Mouse (Mus musculus): ENCODE data around the gene 1700010I14Rik. TPM values are rescaled to one million over a fixed set of nuclear protein-coding genes. Genes with fewer than 3 reads are reported as not detected.

Gene 1700010I14Rik
- polyA plus RNA-seq, 1 experiment from 2014 or later, result 2.9 TPM

DNA sequence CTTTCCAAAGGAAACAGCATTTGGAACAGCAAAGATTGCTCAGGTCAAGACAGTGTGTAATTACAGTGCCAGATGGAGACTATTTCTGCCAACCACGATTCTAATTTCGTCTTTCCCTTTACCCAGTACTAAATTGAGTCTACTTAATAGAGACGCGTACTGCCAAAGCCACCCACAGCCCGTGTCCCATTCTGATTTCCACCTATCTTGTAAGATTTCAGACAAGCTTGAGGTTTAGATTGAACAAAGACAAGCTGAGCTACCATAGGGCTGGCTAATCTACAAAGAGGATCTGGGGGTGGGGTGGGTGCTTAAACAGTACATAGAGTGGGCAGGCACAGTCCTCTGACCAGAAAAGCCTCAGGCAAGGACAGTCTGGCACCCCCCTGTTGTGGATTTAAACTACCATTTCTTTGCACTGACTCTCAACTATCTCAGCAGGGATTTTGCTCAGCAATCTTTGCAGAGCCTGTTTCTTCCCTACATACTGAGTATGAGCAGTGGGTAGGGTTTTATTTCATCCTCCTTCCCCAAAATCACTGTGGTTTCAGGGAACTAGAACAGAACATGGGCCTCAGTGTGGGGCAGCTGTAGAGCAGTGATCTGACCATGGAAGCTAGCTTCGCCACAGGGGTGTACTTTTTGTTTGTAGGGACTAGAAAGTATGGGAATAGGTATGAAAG is 44.4 kb downstream of the 1700010I14Rik start:
- WGBS, result 80% methylated on average over 6 of the region's 6 CpGs
- H3K27me3 ChIP-seq (ENCODE audit: control insufficient read depth, insufficient read depth, low read length), result no peaks in the 10 kb centered on the region
- H3K4me2 ChIP-seq (ENCODE audit: low read depth), result no peak overlapping the region
- no peak overlapping the region for H3K4me3 ChIP-seq (ENCODE audit: low read depth, low read length)
- peaks cover 2% of the 10 kb centered on the region; the same call in 1 of the 2 replicates for H3K4me1 ChIP-seq (ENCODE audit: control insufficient read depth, insufficient read depth, low read length)
- ATAC-seq (ENCODE audit: insufficient read depth, low FRiP score, low TSS enrichment) (no peak), DNase-seq (ENCODE audit: low spot score) (no peak)
- no peaks in the 10 kb centered on the region for H3K36me3 ChIP-seq (ENCODE audit: control insufficient read depth, insufficient read depth, low read length)
- no peak overlapping the region for H3K27ac ChIP-seq (ENCODE audit: low read depth, low read length)
- no peak overlapping the region for H3K9ac ChIP-seq (ENCODE audit: low read length)
- H3K9me3 ChIP-seq (ENCODE audit: control insufficient read depth, low read length), result no peaks in the 10 kb centered on the region

DNA sequence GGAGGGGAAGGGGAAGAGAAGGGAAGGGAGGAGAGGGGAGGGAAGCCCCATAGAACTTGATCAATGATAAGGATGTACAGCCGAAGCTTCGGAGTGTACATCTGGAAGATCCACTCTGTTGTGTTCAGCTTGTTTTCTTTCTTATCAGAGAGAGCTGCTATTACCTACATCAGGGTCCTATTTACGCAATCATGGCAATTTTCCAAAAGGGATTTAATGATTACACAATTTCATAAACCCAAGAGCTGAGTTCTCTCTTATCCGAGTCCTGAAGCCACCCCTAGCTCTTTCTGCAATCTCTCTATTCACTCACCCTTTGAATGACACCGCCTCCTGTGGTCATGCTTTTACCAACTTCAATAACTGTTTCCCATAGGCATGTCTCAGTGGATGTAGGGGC is 45.4 kb downstream of the 1700010I14Rik start:
- 80% methylated on average over 5 of the region's 5 CpGs for WGBS
- no peak for DNase-seq (ENCODE audit: low spot score)
- Histone ChIP-seq H3K9me3 (ENCODE audit: control insufficient read depth, low read length) (no peaks in the 10 kb centered on the region), H3K4me3 (ENCODE audit: low read depth, low read length) (no peak overlapping the region), H3K27me3 (ENCODE audit: control insufficient read depth, insufficient read depth, low read length) (no peaks in the 10 kb centered on the region), H3K4me1 (ENCODE audit: control insufficient read depth, insufficient read depth, low read length) (peaks cover 2% of the 10 kb centered on the region; the same call in 1 of the 2 replicates), H3K27ac (ENCODE audit: low read depth, low read length) (no peak overlapping the region), H3K4me2 (ENCODE audit: low read depth) (no peak overlapping the region), H3K36me3 (ENCODE audit: control insufficient read depth, insufficient read depth, low read length) (no peaks in the 10 kb centered on the region), H3K9ac (ENCODE audit: low read length) (no peak overlapping the region)
- no peak for ATAC-seq (ENCODE audit: insufficient read depth, low FRiP score, low TSS enrichment)

DNA sequence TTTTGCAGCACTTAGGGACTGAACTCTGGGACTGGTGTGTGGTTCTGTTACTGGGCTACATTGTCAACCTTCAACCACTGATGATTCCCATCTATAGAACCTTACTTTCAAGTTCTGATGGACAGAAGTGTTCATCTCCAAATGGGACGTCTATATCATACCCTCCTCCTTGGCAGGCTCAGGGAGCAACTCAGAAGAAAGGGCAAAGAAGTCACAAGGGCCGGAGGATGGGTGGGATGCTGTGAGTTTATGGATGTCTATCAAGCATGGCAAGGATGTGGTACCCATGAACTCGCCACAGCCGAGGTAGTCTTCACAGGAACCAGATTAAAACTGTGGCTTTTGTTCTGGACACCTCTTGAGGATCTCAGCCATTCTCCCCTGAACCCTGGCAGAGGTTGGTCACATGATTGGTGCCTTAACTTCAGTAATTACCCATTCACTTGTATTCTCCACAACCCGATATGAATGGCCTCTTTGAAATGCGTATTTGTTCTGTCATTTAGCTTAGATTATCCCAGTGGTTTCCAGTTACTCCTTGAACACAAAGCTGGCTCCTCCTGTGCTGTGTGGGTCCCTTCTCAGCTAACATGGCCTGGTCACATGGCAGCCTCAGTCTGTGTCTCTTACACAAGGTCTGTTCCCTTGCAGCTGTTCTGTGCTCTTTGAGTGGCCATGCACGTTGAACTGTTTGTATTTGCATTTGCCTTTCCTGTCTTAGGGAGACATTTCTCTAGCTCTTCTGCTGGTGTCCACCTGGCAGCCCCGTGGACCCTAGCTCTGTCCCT is 47.6 kb downstream of the 1700010I14Rik start:
- Histone ChIP-seq H3K9ac (ENCODE audit: low read length) (no peak overlapping the region), H3K4me2 (ENCODE audit: low read depth) (no peak overlapping the region), H3K4me1 (ENCODE audit: control insufficient read depth, insufficient read depth, low read length) (peaks cover 2% of the 10 kb centered on the region; the same call in 1 of the 2 replicates), H3K36me3 (ENCODE audit: control insufficient read depth, insufficient read depth, low read length) (no peaks in the 10 kb centered on the region), H3K9me3 (ENCODE audit: control insufficient read depth, low read length) (no peaks in the 10 kb centered on the region), H3K27ac (ENCODE audit: low read depth, low read length) (0 out of 2 replicates have a peak overlapping the region, but pooled peaks have one; percentile 4), H3K4me3 (ENCODE audit: low read depth, low read length) (no peak overlapping the region), H3K27me3 (ENCODE audit: control insufficient read depth, insufficient read depth, low read length) (no peaks in the 10 kb centered on the region)
- 69% methylated on average over 8 of the region's 8 CpGs for WGBS
- ATAC-seq (ENCODE audit: insufficient read depth, low FRiP score, low TSS enrichment), result no peak
- DNase-seq (ENCODE audit: low spot score), result no peak

DNA sequence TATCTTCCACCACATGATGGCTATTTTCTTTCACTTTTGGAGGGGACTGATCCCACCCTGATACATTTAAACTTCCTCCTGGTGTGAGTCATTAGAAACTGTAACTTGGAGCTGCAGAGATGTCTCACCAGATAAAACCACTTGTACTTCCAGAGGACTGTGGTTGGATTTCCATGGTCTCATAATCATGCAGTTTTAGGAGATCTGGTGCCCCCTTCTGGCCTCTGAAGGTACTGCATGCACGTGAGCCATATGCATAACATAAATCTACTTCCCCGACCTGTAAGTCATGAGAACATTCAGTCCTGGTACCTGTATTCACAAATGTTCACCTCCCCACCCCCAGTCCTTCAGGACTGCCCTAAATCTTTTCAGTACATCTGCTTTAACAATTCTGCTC is 54.6 kb downstream of the 1700010I14Rik start:
- no peaks in the 10 kb centered on the region for H3K9me3 ChIP-seq (ENCODE audit: control insufficient read depth, low read length)
- no peaks in the 10 kb centered on the region for H3K27me3 ChIP-seq (ENCODE audit: control insufficient read depth, insufficient read depth, low read length)
- H3K36me3 ChIP-seq (ENCODE audit: control insufficient read depth, insufficient read depth, low read length), result no peaks in the 10 kb centered on the region
- no peak overlapping the region for H3K4me3 ChIP-seq (ENCODE audit: low read depth, low read length)
- no peak overlapping the region for H3K4me2 ChIP-seq (ENCODE audit: low read depth)
- WGBS, result 35% methylated on average over 2 of the region's 2 CpGs
- no peak for ATAC-seq (ENCODE audit: insufficient read depth, low FRiP score, low TSS enrichment)
- peak; percentile 65 for DNase-seq (ENCODE audit: low spot score)
- H3K9ac ChIP-seq (ENCODE audit: low read length), result no peak overlapping the region
- no peak overlapping the region for H3K27ac ChIP-seq (ENCODE audit: low read depth, low read length)
- H3K4me1 ChIP-seq (ENCODE audit: control insufficient read depth, insufficient read depth, low read length), result no peaks in the 10 kb centered on the region

- Histone ChIP-seq H3K9ac (ENCODE audit: low read length) (no peak overlapping the region), H3K4me1 (ENCODE audit: control insufficient read depth, insufficient read depth, low read length) (no peaks in the 10 kb centered on the region), H3K4me2 (ENCODE audit: low read depth) (no peak overlapping the region), H3K27me3 (ENCODE audit: control insufficient read depth, insufficient read depth, low read length) (no peaks in the 10 kb centered on the region), H3K36me3 (ENCODE audit: control insufficient read depth, insufficient read depth, low read length) (no peaks in the 10 kb centered on the region), H3K4me3 (ENCODE audit: low read depth, low read length) (no peak overlapping the region), H3K27ac (ENCODE audit: low read depth, low read length) (no peak overlapping the region), H3K9me3 (ENCODE audit: control insufficient read depth, low read length) (no peaks in the 10 kb centered on the region)
- no peak for DNase-seq (ENCODE audit: low spot score)
- WGBS, result 82% methylated on average over 13 of the region's 13 CpGs
- ATAC-seq (ENCODE audit: insufficient read depth, low FRiP score, low TSS enrichment), result no peak
These were observed 64.4 kb downstream of the 1700010I14Rik start for GRCm38 (mm10) chr17:9052441-9052980.

GRCm38 (mm10) chr17:9059360-9059932 is 71.3 kb downstream of the 1700010I14Rik start:
- WGBS, result 85% methylated on average over 8 of the region's 8 CpGs

More at GRCm38 (mm10) chr17:9059360-9059932, 71.3 kb downstream of the 1700010I14Rik start:
- no peaks in the 10 kb centered on the region for H3K27me3 ChIP-seq (ENCODE audit: control insufficient read depth, insufficient read depth, low read length)
- H3K4me2 ChIP-seq (ENCODE audit: low read depth), result no peak overlapping the region
- H3K36me3 ChIP-seq (ENCODE audit: control insufficient read depth, insufficient read depth, low read length), result no peaks in the 10 kb centered on the region
- no peaks in the 10 kb centered on the region for H3K4me1 ChIP-seq (ENCODE audit: control insufficient read depth, insufficient read depth, low read length)
- no peak overlapping the region for H3K27ac ChIP-seq (ENCODE audit: low read depth, low read length)
- no peak overlapping the region for H3K9ac ChIP-seq (ENCODE audit: low read length)
- ATAC-seq (ENCODE audit: insufficient read depth, low FRiP score, low TSS enrichment), result no peak
- no peak for DNase-seq (ENCODE audit: low spot score)
- H3K4me3 ChIP-seq (ENCODE audit: low read depth, low read length), result no peak overlapping the region
- no peaks in the 10 kb centered on the region for H3K9me3 ChIP-seq (ENCODE audit: control insufficient read depth, low read length)
